Mouse (Mus musculus) layer of hippocampus, postnatal 25 days (tissue): ENCODE results near the gene Apaf1. TPM values are rescaled to one million over a fixed set of nuclear protein-coding genes. Genes with fewer than 3 reads are reported as not detected.
A peak's percentile ranks its signal among the peaks of the same experiment; 100 is the strongest.

Source experiments
- DNase-seq, 2 experiments: peaks; one replicate each; pipeline ENCODE4 v3.0.0; 2022; ENCODE audit warnings: mixed read lengths in 2 of 2, low spot score in 1 of 2; ENCODE audit errors: extremely low spot score in 1 of 2
- total RNA-seq, 2 experiments: library from RNA; stranded (reverse); gene quantifications; 2 replicates each; pipeline ENCODE4 v1.2.3; 2021

Apaf1 gene
- total RNA-seq, 2 experiments from 2014 or later: 12.3 to 13.1 TPM

DNA sequence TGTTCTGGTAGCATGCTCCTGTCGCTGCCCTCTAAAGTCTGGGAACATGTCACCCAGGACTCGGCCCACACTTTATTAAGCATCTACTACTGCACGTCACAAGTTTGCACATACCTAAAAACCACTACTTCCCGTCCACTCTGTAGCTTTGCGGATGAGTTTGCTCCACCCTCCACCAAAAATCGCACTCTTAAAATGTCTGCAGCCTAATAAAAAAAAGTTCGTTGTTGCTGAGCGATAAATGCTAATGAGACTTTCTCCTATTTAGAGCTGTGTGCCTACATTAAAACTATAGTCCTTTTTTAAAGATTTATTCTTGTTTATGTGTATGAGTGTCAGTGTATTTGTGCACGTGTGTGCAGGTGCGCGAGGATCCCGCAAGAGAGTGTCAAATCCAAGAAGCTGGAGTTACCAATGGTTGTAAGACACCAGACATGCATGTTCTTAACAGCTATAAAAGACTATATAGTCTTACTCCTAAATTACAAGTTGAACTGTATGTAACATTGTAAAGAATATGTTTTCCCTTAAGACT, 890 bp upstream of the Apaf1 start:
- no peak for DNase-seq

DNA sequence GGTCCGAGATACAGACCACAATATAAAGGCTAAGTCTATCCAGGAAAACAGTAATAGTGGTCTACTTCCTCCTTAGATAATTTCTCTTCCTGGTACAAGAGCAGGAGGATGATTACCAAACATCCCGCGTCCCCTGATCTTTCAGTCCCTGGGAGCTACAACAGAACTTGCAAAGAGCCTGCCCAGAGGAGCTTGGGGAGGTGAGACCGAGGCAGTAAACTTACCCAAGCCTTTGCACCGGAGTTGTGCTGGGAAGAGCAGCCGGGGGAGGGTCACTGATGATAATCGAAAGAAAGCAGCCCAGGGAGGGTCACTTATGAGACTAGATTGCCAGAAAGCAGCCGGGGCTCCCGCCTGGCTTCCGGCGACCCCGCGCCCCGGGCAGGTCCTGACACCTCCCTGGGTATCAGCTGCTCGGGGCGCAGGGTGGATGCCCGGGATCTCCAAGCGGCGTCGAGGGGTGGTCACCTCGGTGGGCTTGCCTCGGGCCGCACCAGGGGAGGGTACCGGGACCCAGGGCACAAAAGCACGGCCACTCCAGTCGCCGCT, 537 bp downstream of the Apaf1 start:
- no peak for DNase-seq

DNA sequence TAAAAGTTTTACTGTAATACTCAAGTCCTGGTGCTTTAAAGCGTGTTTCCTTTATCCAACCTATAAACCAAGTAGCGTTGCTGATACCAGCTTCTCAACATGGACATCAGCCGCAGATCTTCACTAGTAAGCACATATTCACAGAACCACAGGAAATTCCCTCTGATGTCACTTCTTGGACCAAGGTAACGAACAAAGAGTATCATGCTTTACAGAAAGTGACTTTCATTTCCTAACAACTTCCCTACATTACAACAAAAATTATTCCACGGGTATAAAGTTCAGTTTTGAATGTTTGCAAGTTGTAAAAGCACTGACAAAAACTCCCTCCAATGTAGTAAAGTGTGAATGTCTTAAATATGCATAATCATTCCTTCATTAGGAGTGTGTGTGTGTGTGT, 2.0 kb downstream of the Apaf1 start:
- no peak for DNase-seq

DNA sequence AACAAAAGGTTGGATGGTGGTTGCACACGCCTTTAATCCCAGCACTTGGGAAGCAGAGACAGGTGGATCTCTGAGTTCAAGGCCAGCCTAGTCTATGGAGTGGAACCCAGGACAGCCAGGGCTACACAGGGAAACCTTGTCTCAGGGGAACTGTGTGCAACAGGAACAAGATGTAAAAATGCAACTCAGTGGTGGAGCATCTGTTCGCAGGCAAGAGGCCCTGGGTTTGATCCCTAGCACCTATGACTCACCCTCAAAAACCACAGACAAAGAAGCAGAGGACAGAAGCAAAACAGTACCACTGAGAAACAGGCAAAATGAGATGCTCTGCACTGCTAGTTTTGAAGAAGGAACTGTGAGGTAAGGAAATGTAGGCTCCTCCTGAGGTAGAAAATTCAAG, 5.9 kb downstream of the Apaf1 start:
- no peak for DNase-seq

DNA sequence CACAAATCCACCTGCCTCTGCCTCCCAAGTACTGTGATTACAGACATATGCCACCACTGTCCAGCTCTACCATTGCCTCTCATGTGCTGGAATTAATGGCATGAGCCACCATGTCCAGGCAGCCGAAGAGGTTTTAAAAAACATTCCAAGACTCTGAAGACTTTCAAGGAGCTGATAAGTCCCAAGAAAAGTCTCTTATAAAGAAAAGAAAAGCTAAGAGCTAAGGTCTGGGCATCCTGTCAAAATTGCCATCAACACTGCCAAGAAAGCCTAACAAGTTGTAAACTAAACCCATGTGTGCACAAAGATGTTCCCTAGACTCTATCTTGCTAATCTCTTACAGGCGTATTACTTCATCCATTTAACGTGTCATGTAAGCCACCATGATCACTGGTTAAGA, 9.2 kb downstream of the Apaf1 start:
- DNase-seq: no peak

DNA sequence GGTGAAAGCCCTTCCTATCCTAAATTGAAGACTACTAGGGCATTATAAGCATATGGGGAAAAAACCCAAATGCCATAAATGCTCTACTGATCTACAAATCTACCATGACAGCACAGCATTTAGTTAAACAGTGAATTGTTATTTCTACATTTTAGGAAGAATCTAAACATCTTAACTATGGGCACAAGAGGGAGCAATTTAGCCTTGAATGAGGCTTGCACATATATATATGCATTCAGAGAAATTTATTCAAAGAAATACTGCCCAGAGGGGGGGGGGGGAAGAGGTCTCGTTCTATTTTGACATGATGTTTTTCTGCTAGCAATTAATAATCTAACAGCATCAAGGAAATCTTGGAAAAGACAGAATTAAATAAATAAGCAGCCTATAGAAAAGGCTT, 10.8 kb downstream of the Apaf1 start:
- no peak for DNase-seq

DNA sequence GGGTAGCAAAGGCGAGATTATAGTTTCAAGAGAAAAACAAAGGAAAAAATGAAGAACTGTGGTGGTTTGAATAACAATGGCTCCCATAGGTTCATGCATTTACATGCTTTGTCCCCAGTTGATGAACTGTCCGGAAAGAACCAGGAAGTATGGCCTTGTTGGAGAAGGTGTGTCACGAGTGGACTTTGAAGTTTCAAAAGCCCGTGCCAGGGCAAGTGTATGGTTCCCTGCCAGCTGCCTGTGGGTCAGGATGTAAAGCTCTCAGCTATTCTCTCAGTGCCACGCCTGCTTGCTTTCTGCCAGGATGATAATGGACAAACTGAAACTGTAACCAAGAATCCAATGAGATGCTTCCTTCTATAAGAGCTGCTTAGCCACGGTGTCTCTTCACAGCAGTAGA, 20.2 kb downstream of the Apaf1 start:
- no peak for DNase-seq

DNA sequence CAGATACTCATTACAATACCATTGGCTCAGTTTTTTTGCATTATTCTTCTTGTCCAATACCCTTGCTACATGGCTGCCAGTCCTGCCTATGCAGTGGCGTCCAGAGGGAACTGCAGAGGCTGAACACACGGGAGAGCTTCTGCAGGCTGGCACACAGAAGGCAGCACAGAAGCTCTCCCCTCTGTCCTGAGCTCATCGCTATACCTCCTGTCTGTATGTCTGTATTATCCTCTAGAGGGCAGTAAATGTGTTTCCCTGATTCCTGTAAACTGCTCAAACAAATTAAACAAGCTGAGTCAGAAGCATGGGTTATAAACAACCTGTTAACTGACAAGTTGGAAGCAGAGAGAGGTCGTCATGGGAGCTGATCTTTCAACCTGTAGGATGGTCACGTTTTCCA, 21.8 kb downstream of the Apaf1 start:
- no peak for DNase-seq

DNA sequence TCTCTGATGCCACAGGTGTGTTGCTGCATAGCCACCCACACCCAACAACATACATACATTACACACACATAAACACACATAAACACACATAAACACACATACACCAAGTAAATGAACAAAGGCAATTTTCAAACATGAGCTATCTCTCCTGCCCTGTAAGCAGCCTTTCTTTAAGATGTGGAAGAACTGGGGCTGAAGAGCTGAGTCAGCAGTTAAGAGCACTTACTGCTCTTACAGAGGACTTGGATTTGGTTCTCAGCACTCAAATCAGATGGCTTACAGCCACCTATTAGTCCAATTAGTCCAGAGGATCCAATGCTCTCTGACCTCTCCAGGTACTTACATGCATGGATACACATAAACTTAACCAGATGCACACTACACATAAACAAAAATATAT, 29.8 kb downstream of the Apaf1 start:
- no peak for DNase-seq

DNA sequence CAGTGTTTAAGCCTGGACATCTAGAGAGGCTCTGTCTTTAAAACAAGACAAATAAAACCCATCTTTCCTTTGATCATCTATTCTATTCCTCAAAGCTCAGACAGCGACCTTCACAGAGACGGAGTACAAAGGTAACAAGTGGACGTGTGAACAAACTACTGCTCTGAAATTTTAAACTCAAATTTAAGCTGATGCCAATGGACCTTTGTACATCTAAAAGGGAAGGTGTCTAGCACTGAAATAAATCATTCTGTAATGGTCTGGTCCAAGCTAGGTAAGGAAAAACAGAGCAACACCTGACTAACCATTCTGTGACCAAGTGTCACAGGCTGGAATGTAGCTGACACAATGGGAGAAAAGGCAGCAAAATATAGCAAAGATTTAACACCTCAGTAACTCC, 31.4 kb downstream of the Apaf1 start:
- no peak for DNase-seq

DNA sequence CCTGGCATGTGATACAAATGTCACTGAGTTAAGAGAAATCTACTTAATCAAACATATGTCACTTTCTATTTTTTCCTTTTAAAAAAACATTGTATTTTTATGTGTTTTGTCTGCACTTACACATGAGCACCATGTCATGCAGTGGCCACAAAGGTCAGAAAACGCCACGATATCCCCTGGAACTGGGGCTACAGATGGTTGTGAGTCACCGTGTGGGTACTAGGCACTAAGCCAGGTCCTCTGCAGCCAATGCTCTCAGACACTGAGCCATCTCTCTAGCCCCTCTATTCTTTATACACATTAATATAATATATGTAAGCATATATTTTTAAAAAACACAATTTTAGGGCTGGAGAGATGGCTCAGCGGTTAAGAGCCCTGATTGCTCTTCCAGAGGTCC, 32.9 kb downstream of the Apaf1 start:
- DNase-seq: no peak

DNA sequence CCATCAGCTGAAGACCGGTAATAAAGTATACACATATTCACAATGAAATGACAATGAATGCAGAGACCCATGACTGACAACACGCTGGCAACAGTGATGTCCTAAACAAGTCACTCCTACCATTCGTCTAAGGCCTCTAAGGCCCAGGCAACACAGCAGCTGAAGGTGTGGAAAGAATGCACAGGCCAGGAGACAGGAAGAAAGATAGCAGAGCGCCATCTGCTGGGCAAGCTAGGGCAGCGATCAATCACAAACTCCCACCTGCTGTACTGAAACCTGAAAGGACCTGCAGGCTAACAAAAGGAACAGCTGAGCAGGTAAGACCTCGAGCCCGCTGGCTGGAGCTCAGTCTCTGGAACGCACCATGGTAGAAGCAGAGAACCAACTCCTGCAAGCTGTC, 48.6 kb downstream of the Apaf1 start:
- peak; percentile 68 to 77 for DNase-seq

DNA sequence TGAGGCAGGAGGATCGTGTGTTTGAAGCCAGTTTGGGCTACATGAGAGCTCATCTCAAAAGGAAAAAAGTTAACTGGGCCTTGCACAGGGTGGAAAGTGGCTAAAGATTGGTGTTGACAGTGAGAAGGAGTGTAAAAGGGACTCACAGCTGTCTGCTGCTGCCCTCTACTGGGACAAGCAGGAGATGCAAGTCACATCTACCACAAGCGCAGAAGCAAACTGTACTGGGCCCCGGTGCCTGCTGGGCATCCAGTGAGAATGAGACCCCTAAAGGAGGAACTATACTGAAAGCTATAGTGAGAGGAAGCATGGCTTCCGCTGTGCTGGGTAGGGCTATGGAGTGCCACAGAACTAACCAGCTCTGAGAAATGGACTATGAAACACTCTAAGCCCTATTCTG, 50.2 kb downstream of the Apaf1 start:
- DNase-seq: peak; percentile 67 to 94

DNA sequence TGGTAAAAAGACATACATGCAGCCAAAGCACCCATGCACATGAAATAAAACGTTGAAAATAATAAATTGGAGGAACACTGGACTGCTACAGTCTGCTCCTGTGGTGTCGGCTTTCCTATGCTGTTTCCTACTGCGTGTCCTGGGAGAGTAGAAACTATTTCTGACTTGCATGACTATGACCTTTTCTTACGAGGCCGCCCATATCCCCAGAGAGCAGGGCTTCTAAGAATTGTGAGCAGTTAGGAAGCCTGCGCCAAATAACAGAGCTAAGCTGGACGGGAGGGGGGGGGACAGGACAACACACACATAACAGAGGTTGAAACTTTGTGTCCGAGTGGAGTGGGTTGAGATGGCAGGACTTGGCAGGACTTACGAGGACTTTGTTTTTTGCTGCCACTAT, 51.4 kb downstream of the Apaf1 start:
- no peak for DNase-seq

DNA sequence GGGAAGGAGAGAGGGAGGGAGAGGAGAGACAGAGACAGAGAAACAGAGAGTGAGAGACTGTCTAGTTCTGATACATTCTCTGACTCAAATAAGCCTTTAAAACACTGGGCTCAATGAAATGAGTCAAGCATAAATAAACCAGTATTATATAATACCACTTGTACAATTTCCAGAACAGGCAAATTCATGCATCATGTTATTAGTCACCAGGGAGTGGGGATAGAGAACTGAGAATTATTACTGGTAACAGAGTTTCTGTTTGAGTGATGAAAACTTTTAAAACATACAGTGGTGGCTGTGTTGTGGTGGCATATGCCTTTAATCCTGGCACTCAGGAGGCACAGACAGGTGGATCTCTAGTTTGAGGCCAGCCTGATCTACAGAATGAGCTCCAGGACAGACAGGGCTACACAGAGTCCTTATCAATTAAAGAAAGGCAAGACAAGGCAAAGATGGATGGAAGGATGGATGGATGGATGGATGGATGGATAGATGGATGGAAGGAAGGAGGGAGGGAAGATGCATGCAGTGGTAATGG, 53.5 kb downstream of the Apaf1 start:
- no peak for DNase-seq

DNA sequence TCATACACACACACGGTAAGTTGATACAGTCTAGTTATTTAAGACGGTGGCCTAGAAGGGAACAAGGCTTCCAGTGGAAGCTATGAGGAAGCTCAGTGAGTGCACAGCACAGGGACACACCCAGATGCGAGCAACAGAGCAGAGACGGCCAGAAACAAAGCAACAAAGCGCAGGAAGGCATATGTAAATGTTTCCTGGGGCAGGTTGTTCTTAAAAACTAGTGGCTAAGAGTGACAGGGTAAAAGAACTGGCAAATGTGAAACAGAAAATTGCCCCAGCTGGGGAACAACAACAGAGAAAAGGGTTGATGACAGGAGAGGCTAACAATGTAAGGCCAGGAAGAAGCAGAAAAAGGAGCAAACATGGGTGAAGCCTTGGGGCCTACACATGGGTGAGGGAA, 54.6 kb downstream of the Apaf1 start:
- DNase-seq: no peak

DNA sequence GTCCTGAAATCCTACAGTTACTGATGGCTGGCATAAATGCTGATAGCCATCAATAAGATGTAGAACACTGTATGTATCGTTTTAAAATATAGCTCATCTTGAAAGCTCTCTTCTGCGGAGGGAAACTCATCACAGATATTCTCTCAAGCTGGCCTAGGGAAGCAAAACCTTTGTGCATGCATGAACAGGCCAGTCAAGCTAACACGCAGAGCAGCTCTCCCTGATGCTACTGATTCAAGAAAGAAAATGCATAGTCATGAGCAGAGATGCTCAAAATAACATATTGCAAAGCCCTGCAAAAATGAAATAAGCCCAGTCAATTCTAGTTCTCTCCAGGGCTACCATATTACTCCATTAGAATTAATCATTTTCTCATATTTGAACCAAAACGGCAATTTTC, 55.1 kb downstream of the Apaf1 start:
- no peak for DNase-seq

DNA sequence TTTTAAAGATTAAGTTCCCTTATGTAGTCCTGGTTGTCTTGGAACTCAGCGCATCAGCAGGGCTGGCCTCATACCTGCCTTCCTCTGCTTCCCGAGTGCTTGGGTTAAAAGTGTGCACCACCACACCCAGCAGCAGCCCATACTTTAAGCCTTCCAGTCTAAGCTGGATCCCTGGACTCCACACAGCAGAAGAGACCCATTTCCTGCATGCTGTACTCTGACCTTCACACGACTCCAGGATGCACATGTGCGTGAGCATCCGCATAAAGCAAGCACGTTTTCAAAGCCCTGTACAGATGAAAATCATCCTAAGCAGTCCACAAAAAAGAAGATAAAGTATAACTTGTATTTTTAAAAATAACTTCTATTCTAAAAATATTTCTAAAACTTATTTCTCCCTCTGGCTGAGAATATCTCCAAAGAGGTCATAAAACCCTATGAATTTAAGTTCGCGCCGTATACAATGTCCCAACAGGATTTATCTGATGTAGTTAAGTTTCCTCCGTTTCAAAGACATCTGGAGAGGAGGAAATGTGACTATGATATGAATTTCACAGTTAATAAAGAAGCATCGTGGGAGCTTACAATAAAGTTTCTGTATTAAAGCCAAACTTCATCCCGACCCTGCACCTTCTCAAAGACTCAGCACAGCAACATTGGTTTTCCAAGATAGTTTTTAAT, 76.6 kb downstream of the Apaf1 start:
- no peak for DNase-seq

DNA sequence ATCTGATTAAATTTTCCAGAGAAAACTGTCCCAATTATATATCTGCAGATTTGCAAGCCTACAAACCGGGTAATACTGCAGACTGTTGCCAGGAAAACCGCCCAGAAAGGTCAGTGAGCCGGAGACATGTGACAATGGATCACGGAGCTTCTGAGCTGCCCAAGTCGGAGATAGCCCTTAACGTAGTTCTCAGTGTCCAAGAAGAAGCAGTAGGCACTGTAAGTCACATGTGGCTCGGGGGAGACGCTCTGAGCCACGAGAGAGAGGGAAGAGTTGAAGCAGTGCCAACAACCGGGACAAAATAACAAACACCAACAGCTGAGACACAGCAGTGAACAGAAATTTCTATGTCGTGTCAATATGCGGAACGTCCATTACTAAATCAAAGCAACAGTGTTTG, 81.1 kb downstream of the Apaf1 start:
- DNase-seq: peak; percentile 21 to 31

DNA sequence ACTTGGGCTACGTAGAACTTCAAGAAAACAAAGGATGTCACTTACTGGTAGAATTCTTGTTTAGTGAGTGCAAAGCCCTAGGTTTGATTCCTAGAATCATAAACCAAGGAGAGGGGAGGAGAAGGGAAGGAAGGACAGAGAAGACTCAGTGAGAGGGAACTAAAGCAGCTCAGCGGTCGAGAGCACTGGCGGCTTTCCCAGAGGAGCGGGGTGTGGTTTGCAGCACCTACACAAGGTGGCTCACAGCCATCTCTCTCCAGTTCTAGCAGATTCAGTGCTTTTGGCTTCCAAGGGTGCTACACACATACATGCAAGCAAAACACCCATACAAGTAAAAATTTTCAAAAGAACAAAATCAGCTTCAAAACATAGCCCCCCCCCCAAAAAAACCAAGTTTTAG, 82.7 kb downstream of the Apaf1 start:
- peak in 1 of 2 experiments; percentile 32 for DNase-seq

DNA sequence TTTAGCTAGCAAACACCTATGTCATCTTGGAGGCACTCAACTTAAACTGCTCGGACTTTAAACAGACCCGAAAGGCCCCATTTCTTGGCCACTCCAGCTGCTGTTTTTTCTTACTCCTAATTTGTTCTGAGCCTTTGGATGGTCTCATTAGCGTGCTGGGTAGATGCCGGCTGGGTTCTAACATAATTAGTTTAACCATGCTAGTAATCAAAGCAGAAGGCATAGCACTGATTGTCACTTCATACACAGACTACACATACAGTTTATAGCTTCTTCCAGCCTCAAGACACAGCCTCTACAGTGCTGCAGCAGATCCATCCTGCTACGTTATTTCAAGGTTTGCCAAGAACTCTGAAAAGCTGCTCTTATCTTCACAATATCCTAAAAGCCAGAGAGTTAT, 88.7 kb downstream of the Apaf1 start:
- no peak for DNase-seq

DNA sequence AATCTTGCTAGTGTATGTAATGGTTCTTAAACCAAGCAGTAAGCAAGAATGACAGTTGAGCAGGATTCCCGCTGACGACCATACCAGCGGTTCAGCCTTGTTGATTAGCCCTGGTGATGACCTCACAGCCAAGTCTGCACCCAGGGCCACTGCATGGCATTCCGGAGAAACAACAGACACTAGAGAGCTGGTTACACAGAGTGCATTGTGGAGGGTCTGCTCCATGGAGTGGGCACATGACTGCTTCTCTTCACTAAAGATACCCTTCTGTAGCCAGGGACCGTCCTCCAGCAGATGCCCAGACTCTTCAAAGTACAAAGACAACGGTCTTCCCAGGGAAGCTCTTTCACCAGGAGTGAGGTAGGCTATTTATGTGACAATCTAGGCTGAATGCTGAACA, 90.3 kb downstream of the Apaf1 start:
- DNase-seq: no peak
